Mouse (Mus musculus) thymus, adult 2 months (tissue): ENCODE data around the gene Bmpr2.

Source experiments
- CTCF ChIP-seq: fragments of 200-500 bp; IDR thresholded peaks from 2 replicates; pipeline ENCODE4 v1.5.1; 2012; ENCODE audit warnings: mild to moderate bottlenecking, control low read depth, low read length, moderate library complexity, borderline replicate concordance; ENCODE audit not compliant: control insufficient read depth, poor library complexity, insufficient read depth; ENCODE audit errors: extremely low read depth
- POLR2A ChIP-seq: fragments of 200-500 bp; IDR thresholded peaks from 2 replicates; pipeline ENCODE4 v1.6.1; 2012; ENCODE audit warnings: mild to moderate bottlenecking, low read length, control low read depth, moderate library complexity; ENCODE audit not compliant: control insufficient read depth, poor library complexity, insufficient read depth; ENCODE audit errors: extremely low read depth

- TF ChIP-seq POLR2A (no peak), CTCF (no peak)
These were observed 43.3 kb upstream of the Bmpr2 start for GRCm38 (mm10) chr1:59719900-59720299.
